Mouse (Mus musculus) liver, embryonic 12.5 days (tissue): ENCODE data around the gene Pdzrn3. TPM values are rescaled to one million over a fixed set of nuclear protein-coding genes. Genes with fewer than 3 reads are reported as not detected.

Experiments used
- ATAC-seq: fragments of 200-750 bp; cut with Nextera tagmentation; 2 replicates; pipeline ENCODE4 v1.8.0; 2017; ENCODE audit warnings: moderate number of reproducible peaks, mild to moderate bottlenecking, moderate library complexity
- H3K27ac ChIP-seq: fragments of 300-500 bp; sonication (generic); 2 replicates; pipeline ENCODE4 v1.5.1; 2016; ENCODE audit warnings: mild to moderate bottlenecking
- H3K27me3 ChIP-seq: fragments of 300-500 bp; sonication (generic); replicated peaks from 2 replicates; pipeline ENCODE4 v1.6.1; 2016; ENCODE audit warnings: mild to moderate bottlenecking, moderate library complexity
- H3K36me3 ChIP-seq: fragments of 300-500 bp; sonication (generic); 2 replicates; pipeline ENCODE4 v1.6.1; 2016; ENCODE audit warnings: mild to moderate bottlenecking, moderate library complexity
- H3K4me1 ChIP-seq: fragments of 300-500 bp; sonication (generic); 2 replicates; pipeline ENCODE4 v1.6.1; 2016
- H3K4me2 ChIP-seq: fragments of 300-500 bp; sonication (generic); 2 replicates; pipeline ENCODE4 v1.6.1; 2016; ENCODE audit warnings: mild to moderate bottlenecking, moderate library complexity
- H3K4me3 ChIP-seq: fragments of 300-500 bp; sonication (generic); 2 replicates; pipeline ENCODE4 v1.5.1; 2016; ENCODE audit warnings: mild to moderate bottlenecking, moderate library complexity
- H3K9ac ChIP-seq: fragments of 300-500 bp; sonication (generic); 2 replicates; pipeline ENCODE4 v1.6.1; 2016; ENCODE audit warnings: mild to moderate bottlenecking, moderate library complexity
- H3K9me3 ChIP-seq: fragments of 300-500 bp; sonication (generic); replicated peaks from 2 replicates; pipeline ENCODE4 v1.6.1; 2016; ENCODE audit warnings: mild to moderate bottlenecking, moderate library complexity
- WGBS: fragments of 180-500 bp; shearing (Covaris S2); methylation state at CpG from one replicate; pipeline ENCODE4 v1.1.7; 2016; ENCODE audit not compliant: insufficient replicate concordance; 5-methylcytosine and 5-hydroxymethylcytosine counted together
- polyA plus RNA-seq: library from polyadenylated mRNA; unstranded; fragments of >200 nt; fragmentation: Nextera tagmentation; extraction: Ambion mirVana; gene quantifications from 2 replicates; pipeline ENCODE4 v1.2.1, GENCODE M21; 2016

Pdzrn3 gene
- polyA plus RNA-seq, 1 experiment from 2014 or later: 1.4 TPM

DNA sequence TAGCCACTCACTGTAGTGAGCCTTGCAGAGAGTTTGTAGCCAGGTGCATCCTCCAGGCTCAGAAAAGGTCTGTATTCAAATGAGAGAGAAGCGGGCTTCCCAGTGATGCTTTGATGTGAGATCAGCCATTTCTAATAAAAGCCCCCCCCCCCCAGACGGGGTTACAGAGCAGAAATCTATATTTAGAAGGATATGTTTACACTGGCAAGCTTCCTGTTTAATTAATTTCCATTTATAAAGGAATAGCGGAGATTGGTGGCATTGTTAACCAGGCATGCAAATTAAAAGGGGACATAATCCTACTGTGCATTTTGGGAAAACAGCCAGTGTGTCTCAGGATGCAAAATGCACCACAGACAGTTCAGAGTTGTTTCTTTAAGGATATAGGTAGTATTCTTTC, 96.1 kb downstream of the Pdzrn3 start:
- no peak overlapping the region for H3K9ac ChIP-seq
- no peaks in the 10 kb centered on the region for H3K9me3 ChIP-seq
- no peak overlapping the region for H3K27ac ChIP-seq
- ATAC-seq: no peak
- H3K27me3 ChIP-seq: no peaks in the 10 kb centered on the region
- H3K4me2 ChIP-seq: no peak overlapping the region
- no peaks in the 10 kb centered on the region for H3K36me3 ChIP-seq
- no peak overlapping the region for H3K4me3 ChIP-seq
- WGBS: 54% methylated on average over 3 of the region's 3 CpGs
- 0 out of 2 replicates have a peak, but pooled peaks cover 11% of the 10 kb centered on the region for H3K4me1 ChIP-seq

DNA sequence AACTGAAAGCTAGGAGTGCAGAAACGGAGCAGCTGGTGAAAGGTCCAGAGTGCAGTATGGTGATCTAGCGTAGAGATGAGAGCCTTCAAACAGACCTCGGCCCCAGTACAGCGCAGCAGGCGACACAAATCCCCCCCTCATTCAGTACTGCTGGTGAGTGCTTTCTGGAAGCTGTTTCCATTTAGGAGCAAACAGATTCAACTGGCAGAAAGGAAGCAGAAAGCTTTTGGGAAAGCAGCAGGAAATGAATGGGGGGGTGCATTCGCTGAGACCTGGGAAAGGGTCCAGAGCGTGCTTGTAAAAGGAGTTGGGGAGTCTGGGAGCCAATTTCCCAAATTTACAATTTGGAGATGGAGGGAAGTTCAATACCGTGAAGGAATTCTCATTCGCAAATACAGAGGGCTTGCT, 96.9 kb downstream of the Pdzrn3 start:
- no peak overlapping the region for H3K9ac ChIP-seq
- ATAC-seq: no peak
- 37% methylated on average over 9 of the region's 9 CpGs for WGBS
- no peak overlapping the region for H3K4me2 ChIP-seq
- H3K4me3 ChIP-seq: no peak overlapping the region
- H3K4me1 ChIP-seq: 0 out of 2 replicates have a peak, but pooled peaks cover 11% of the 10 kb centered on the region
- H3K27me3 ChIP-seq: no peaks in the 10 kb centered on the region
- H3K27ac ChIP-seq: no peak overlapping the region
- H3K36me3 ChIP-seq: no peaks in the 10 kb centered on the region
- no peaks in the 10 kb centered on the region for H3K9me3 ChIP-seq

DNA sequence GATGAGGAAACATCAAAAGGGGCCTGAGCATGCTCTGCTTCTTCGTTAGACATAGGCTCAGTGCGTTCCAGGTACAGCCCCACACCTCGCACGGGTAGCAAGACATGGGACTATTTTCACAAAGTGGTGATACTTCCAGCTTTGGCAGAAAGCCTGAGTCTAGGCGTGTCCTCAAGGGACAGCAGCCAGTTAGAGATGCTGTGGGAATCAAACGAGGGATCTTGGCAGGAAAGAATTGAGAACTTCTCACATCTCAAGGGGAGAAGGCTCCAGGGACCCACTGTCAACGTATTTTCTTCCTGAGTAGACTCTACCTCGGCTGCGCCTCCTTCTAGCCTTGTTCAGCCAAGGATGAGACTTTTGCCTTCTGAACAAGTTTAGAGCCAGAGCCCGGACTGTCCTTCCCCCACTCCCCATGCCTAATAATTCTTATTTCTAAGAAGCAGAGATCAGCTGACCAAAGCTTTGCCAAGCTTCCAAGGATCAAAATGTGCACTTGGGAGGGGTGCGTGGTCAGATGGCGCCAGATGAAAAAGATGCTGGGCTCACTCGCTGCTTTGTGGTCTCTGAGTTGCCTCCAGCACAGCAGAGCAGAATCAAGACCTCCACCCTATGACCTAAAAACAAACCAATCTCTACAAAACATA, 99.3 kb downstream of the Pdzrn3 start:
- no peaks in the 10 kb centered on the region for H3K27me3 ChIP-seq
- H3K36me3 ChIP-seq: no peaks in the 10 kb centered on the region
- 71% methylated on average over 13 of the region's 13 CpGs for WGBS
- no peaks in the 10 kb centered on the region for H3K9me3 ChIP-seq
- H3K4me2 ChIP-seq: no peak overlapping the region
- no peak overlapping the region for H3K27ac ChIP-seq
- H3K4me1 ChIP-seq: 0 out of 2 replicates have a peak, but pooled peaks cover 12% of the 10 kb centered on the region
- H3K9ac ChIP-seq: no peak overlapping the region
- no peak overlapping the region for H3K4me3 ChIP-seq
- no peak for ATAC-seq

DNA sequence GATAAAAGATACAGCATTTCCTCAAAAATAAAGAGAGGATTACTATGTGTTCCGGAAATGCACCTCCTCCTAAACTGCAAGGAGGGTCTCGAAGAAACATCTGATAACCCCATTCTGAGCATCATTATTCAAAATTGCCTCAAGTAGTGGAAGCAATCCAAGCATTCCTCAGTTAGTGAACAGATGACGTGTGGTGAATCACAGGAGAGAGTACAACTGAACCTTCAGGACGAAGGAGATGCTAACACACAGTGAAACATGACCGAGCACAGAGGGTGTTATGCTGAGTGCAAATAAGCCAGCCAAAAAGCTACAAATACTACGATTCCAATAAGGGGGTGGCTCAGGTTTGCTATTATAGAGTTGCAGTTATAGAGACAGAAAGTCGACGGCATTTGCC, 101.4 kb downstream of the Pdzrn3 start:
- H3K9ac ChIP-seq: no peak overlapping the region
- H3K36me3 ChIP-seq: no peaks in the 10 kb centered on the region
- peaks cover 33% of the 10 kb centered on the region for H3K4me1 ChIP-seq
- H3K4me3 ChIP-seq: no peak overlapping the region
- ATAC-seq: no peak
- H3K4me2 ChIP-seq: no peak overlapping the region
- 66% methylated on average over 8 of the region's 8 CpGs for WGBS
- H3K9me3 ChIP-seq: no peaks in the 10 kb centered on the region
- H3K27me3 ChIP-seq: no peaks in the 10 kb centered on the region
- H3K27ac ChIP-seq: no peak overlapping the region

DNA sequence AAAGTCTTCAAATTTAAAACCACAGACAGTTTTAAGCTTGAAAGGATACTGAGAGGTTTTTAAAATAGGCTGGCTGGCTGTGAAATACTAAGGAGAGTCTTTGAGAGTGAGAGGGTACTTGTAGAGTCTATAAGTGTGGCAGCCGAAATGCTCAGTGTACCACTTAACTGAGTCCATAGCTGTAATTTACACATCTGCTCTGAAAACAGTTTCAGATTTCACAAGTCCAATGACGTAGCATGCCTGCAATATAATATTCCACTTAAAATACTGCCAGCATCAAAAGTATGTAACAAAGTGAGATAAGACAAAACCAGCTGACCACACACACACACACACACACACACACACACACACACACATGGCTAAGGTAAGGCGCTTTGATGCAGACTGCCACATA, 101.9 kb downstream of the Pdzrn3 start:
- Histone ChIP-seq H3K4me1 (peaks cover 36% of the 10 kb centered on the region), H3K27ac (no peak overlapping the region), H3K4me2 (no peak overlapping the region), H3K9ac (no peak overlapping the region), H3K9me3 (no peaks in the 10 kb centered on the region), H3K4me3 (no peak overlapping the region), H3K36me3 (no peaks in the 10 kb centered on the region), H3K27me3 (no peaks in the 10 kb centered on the region)
- ATAC-seq: no peak
- 73% methylated on average over 3 of the region's 3 CpGs for WGBS

DNA sequence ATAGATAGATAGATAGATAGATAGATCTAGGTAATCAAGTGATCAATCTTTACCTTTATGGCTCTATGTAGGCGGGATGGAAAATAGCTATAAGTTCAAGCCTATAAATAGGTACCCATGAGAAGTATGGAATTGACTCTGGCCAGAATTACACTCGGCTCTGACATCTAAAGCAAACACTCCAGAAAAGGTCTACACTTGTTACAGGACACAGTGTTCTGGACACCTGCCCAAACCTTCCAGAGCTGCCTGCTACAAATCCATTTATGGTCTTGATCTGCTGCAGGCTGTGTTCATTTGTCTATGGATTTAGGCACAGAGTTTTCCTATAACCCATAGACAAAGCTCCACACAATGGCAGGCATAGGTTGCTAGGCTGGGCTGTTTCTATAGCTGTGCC, 102.9 kb downstream of the Pdzrn3 start:
- Histone ChIP-seq H3K4me1 (peaks cover 43% of the 10 kb centered on the region), H3K27ac (no peak overlapping the region), H3K36me3 (no peaks in the 10 kb centered on the region), H3K4me3 (no peak overlapping the region), H3K9ac (no peak overlapping the region), H3K9me3 (no peaks in the 10 kb centered on the region), H3K4me2 (no peak overlapping the region), H3K27me3 (no peaks in the 10 kb centered on the region)
- WGBS: 69% methylated on average over 2 of the region's 2 CpGs
- ATAC-seq: no peak

DNA sequence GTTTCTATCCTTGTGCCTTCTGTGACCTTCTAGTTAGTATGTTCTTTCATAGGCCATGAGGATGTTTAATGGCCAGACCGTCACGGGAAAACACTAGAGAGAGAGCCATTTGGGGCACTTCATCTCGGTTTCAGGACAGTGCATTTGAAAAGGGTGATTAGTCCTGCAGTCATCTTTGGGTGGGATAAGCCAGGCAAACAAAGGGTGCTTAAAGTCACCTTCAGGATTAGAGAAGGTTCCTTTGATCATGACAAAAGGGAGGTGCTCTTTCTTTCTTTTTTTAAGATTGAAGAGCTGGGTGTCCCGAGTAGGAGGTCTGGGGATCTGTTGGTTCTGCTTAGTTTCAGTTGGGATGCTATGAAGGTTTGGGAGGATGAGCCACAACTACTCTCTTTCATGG, 105.4 kb downstream of the Pdzrn3 start:
- H3K36me3 ChIP-seq: no peaks in the 10 kb centered on the region
- H3K27ac ChIP-seq: peak overlapping the region; percentile 83
- H3K9me3 ChIP-seq: no peaks in the 10 kb centered on the region
- peaks cover 36% of the 10 kb centered on the region for H3K4me1 ChIP-seq
- H3K9ac ChIP-seq: no peak overlapping the region
- WGBS: 34% methylated on average over 4 of the region's 4 CpGs
- no peaks in the 10 kb centered on the region for H3K27me3 ChIP-seq
- ATAC-seq: no peak
- H3K4me2 ChIP-seq: peak overlapping the region; percentile 65
- H3K4me3 ChIP-seq: peak overlapping the region; percentile 28; the same call in 1 of the 2 replicates

DNA sequence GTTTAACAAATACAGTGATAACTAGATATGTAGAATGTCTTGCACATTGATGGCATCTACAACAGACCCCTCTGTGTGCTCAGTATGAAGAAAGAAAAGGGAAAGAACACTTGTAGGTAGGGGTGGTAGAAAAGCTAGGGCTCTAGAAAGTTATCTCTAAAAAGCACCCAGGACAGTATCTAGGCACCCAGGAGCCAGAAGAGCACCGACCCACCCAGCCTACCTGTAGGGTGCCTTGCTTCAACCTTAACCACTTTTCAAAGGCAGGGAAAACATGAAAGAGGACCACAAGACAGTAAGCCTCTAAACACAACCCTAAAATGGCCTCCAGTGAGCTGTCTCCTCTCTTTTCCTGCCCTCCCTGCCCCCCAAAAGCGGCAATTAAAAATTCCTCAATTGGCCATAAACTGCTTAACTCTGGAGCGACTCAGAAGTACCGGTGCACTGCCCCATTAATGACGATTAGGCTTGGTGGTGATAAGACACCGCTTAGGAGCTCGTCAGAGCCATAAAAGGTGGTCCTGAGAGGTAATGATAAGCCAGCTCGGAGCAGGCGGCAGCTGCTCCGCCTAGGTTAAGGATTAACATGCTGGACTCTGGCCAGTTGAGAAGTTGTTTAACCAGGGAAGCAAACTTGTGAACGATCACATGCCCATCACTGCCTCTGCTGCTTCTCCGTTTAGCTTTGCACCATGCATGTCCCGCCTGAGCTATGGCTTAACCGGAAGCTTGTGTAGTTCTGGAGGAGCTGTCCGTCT, 106.1 kb downstream of the Pdzrn3 start:
- Histone ChIP-seq H3K27me3 (no peaks in the 10 kb centered on the region), H3K4me3 (peak overlapping the region; percentile 28), H3K4me1 (peaks cover 36% of the 10 kb centered on the region), H3K27ac (peak overlapping the region; percentile 83), H3K4me2 (peak overlapping the region; percentile 65), H3K9me3 (no peaks in the 10 kb centered on the region), H3K9ac (peak overlapping the region; percentile 1; the same call in 1 of the 2 replicates), H3K36me3 (no peaks in the 10 kb centered on the region)
- peak; percentile 97 for ATAC-seq
- WGBS: 21% methylated on average over 15 of the region's 15 CpGs

DNA sequence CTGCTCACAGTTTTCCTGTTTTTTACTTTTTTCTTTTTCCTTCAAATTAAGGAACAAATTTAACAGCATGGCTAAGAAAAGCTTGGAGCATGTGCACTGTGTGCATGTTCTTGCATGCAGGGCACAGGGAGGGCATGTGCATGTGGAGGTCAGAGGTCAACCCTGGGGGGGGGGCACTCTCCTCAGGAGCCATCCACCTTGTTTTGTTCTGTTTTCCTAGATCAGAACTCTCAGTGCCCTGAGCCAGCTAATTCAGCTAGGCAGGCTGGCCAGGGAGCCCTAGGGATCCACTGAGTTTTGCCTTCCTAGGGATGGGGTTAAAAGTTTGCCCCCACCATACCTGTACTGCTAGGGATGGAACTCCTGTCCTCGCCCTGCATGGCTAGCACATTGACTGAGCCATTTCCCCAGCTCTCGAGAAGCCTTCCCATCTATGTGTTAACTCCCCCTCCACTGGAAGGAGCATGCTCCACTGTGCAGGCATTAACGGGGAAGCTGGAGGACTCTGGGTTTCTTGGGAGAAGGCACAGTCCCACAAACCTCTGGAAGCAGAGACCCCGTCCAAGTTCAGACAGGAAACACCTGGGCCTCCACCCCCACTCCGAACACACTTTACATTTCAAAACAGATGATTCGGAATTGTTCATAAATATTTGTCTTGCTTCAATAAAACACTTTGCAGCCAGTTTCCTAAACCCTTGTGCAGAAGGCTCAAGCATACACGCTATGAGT, 107.4 kb downstream of the Pdzrn3 start:
- Histone ChIP-seq H3K4me1 (peaks cover 36% of the 10 kb centered on the region), H3K9me3 (no peaks in the 10 kb centered on the region), H3K27ac (peak overlapping the region; percentile 83; the same call in 1 of the 2 replicates), H3K36me3 (no peaks in the 10 kb centered on the region), H3K9ac (no peak overlapping the region), H3K4me2 (no peak overlapping the region), H3K27me3 (no peaks in the 10 kb centered on the region), H3K4me3 (no peak overlapping the region)
- no peak for ATAC-seq
- 59% methylated on average over 7 of the region's 7 CpGs for WGBS

DNA sequence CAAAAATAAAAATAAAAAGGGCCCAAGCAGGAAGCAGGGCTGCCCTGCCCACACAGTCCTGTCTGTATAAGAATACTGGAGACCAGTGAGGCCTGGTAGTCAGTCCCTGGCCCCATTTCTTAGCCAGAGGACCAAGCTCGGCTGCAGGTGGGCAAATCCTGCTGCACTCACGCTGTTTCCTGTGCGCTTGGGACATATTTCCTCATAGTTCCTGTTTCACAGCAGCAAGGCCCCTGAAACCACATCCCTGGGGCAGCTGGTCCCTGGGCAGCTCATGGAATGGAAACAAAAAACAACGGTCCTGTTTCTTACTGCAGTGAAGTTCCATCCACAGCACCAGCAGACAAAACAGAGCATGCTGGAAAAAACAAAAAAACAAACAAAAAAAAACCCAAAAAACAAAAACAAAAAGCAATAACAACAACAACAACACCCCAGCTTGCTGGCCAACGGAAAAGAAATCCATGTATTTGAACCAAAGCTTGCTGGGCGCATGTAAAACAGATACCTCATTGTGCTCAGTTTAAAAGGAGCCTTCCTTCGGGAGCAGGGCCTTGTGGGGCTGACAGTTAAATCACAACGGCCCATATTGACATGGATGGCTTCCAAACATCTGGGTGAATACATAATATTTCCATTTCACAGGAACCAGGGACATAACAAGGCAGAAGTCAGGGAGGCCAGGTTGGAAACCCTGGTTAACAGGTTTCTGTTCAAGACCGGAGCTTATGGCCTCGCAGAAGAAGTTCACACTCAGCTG, 108.2 kb downstream of the Pdzrn3 start:
- Histone ChIP-seq H3K4me3 (no peak overlapping the region), H3K27ac (no peak overlapping the region)
- 59% methylated on average over 10 of the region's 10 CpGs for WGBS

DNA sequence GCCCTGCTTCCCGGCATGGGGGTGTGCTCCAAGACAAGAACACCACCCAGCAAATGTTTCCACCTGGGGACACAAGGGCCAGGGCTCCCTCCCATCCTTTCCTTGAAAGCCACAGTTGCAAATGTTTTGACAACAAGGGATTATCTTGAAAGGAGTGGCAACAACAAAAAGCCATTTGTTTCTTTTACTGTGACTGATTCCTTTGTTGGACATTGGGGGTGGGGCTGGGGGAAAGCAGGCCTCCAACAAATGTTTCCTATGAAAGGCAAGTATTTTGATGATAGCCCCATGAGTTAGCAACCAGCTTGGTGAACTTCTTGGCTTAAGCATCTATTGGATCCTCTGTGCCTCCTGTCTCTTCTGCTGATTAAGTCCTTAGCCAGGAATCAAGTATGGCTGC, 109.4 kb downstream of the Pdzrn3 start:
- Histone ChIP-seq H3K36me3 (no peaks in the 10 kb centered on the region), H3K27ac (no peak overlapping the region), H3K4me2 (no peak overlapping the region), H3K9me3 (no peaks in the 10 kb centered on the region), H3K4me3 (no peak overlapping the region), H3K9ac (no peak overlapping the region), H3K4me1 (peaks cover 33% of the 10 kb centered on the region), H3K27me3 (no peaks in the 10 kb centered on the region)
- 54% methylated on average over 1 of the region's 1 CpGs for WGBS
- no peak for ATAC-seq

More for the DNA sequence above, 108.2 kb downstream of the Pdzrn3 start:
- Histone ChIP-seq H3K9me3 (no peaks in the 10 kb centered on the region), H3K9ac (no peak overlapping the region), H3K36me3 (no peaks in the 10 kb centered on the region), H3K4me2 (no peak overlapping the region), H3K27me3 (no peaks in the 10 kb centered on the region), H3K4me1 (peaks cover 36% of the 10 kb centered on the region)
- no peak for ATAC-seq
